ENCODE assay signal across 27 mouse cellular contexts in genomic region chr15:24682167-24682566, GRCm38 (mm10).
A peak's percentile ranks its signal among the peaks of the same experiment; 100 is the strongest.
DNase-seq lines count a peak whose midpoint lies in the region; ATAC-seq and TF ChIP-seq lines count a peak whose summit lies in the region.
"Had no signal": no experiment of that assay in that cellular context is flagged by ENCODE, and none has a peak within 500 bp of the region (broad histone marks: within the 10 kb centered on the region; RNA-seq: fewer than 3 reads in every experiment).

No protein-coding gene starts in this region.

- no peaks in the 10 kb centered on the region for H3K9me3 ChIP-seq in embryonic facial prominence, embryonic 14.5 days (ENCODE audit: control insufficient read depth, low read length)
- H3K9me3 ChIP-seq in embryonic facial prominence, embryonic 10.5 days, result no peaks in the 10 kb centered on the region
- H3K9me3 ChIP-seq in limb, embryonic 14.5 days (ENCODE audit: control insufficient read depth, low read length), result no peaks in the 10 kb centered on the region
- H3K9me3 ChIP-seq in limb, embryonic 10.5 days (replicated peaks), result no peaks in the 10 kb centered on the region
- H3K9me3 ChIP-seq in stomach, embryonic 15.5 days, result no peaks in the 10 kb centered on the region
- no peaks in the 10 kb centered on the region for H3K9me3 ChIP-seq in stomach, postnatal 0 days (ENCODE audit: control insufficient read depth, low read length)
- H3K9me3 ChIP-seq: embryonic facial prominence, embryonic 13.5 days; forebrain, embryonic 10.5 days; forebrain, embryonic 12.5 days; G1E had no signal

- TF ChIP-seq POLR2A in limb, embryonic 14.5 days (IDR thresholded peaks at IDR 0.05; ENCODE audit: borderline replicate concordance, extremely low read depth, insufficient read depth, insufficient read length), result no peak

- WGBS in embryonic facial prominence, embryonic 14.5 days, result 60% methylated on average over 4 of the region's 4 CpGs
- 82% methylated on average over 4 of the region's 4 CpGs for WGBS in embryonic facial prominence, embryonic 10.5 days
- 65% methylated on average over 4 of the region's 4 CpGs for WGBS in limb, embryonic 14.5 days
- WGBS in limb, embryonic 10.5 days, result 82% methylated on average over 4 of the region's 4 CpGs
- 67% methylated on average over 4 of the region's 4 CpGs for WGBS in stomach, embryonic 15.5 days
- 59% methylated on average over 4 of the region's 4 CpGs for WGBS in stomach, postnatal 0 days

- H3K4me1 ChIP-seq in embryonic facial prominence, embryonic 14.5 days (ENCODE audit: control insufficient read depth, insufficient read depth, low read length), result no peaks in the 10 kb centered on the region
- no peaks in the 10 kb centered on the region for H3K4me1 ChIP-seq in embryonic facial prominence, embryonic 10.5 days
- no peaks in the 10 kb centered on the region for H3K4me1 ChIP-seq in limb, embryonic 14.5 days (ENCODE audit: control insufficient read depth, insufficient read depth, low read length)
- no peaks in the 10 kb centered on the region for H3K4me1 ChIP-seq in limb, embryonic 10.5 days
- H3K4me1 ChIP-seq in stomach, embryonic 15.5 days, result no peaks in the 10 kb centered on the region
- no peaks in the 10 kb centered on the region for H3K4me1 ChIP-seq in stomach, postnatal 0 days (replicated peaks; ENCODE audit: control insufficient read depth, insufficient read depth)
- H3K4me1 ChIP-seq: embryonic facial prominence, embryonic 13.5 days; forebrain, embryonic 10.5 days; forebrain, embryonic 12.5 days had no signal

- TF ChIP-seq EP300 in stomach, postnatal 0 days (optimal IDR thresholded peaks at IDR 0.05), result no peak

- no peaks in the 10 kb centered on the region for H3K27me3 ChIP-seq in embryonic facial prominence, embryonic 14.5 days (replicated peaks; ENCODE audit: control insufficient read depth, insufficient read depth, low read length)
- H3K27me3 ChIP-seq in embryonic facial prominence, embryonic 10.5 days (replicated peaks; ENCODE audit: low read depth, poor library complexity, severe bottlenecking), result no peaks in the 10 kb centered on the region
- H3K27me3 ChIP-seq in limb, embryonic 14.5 days (ENCODE audit: control insufficient read depth, insufficient read depth, low read length), result no peaks in the 10 kb centered on the region
- H3K27me3 ChIP-seq in limb, embryonic 10.5 days (ENCODE audit: low read depth, poor library complexity, severe bottlenecking), result no peaks in the 10 kb centered on the region
- H3K27me3 ChIP-seq in stomach, embryonic 15.5 days (replicated peaks), result no peaks in the 10 kb centered on the region
- H3K27me3 ChIP-seq in stomach, postnatal 0 days (ENCODE audit: control insufficient read depth, insufficient read depth, low read length), result no peaks in the 10 kb centered on the region
- H3K27me3 ChIP-seq: CH12.LX; embryonic facial prominence, embryonic 13.5 days; forebrain, embryonic 12.5 days had no signal

- DNase-seq in embryonic facial prominence, embryonic 14.5 days (ENCODE audit: low spot score), result peak; percentile 76
- no peak for DNase-seq in embryonic facial prominence, embryonic 10.5 days (ENCODE audit: low spot score)
- DNase-seq in limb, embryonic 14.5 days (ENCODE audit: low spot score), result peak; percentile 58
- no peak for DNase-seq in limb, embryonic 10.5 days (ENCODE audit: low spot score)
- DNase-seq in stomach, postnatal 0 days (ENCODE audit: low spot score), result no peak
- no peak for DNase-seq in urinary bladder, adult 18-20 months (ENCODE audit: low spot score in 2 of 2)
- DNase-seq: adrenal gland, adult 8-10 months; adrenal gland, postnatal 14 days; adrenal gland, postnatal 36 days; B cell, adult 2 months; cerebellum, adult 11-12 months; cerebellum, adult 2 months; cerebellum, adult 9-10 months; cerebellum, postnatal 10 days; cerebellum, postnatal 25 days had no signal

- H3K4me2 ChIP-seq in embryonic facial prominence, embryonic 14.5 days (ENCODE audit: low read depth, low read length), result no peak overlapping the region
- H3K4me2 ChIP-seq in limb, embryonic 14.5 days (replicated peaks; ENCODE audit: low read depth, low read length, severe bottlenecking), result no peak overlapping the region
- no peak overlapping the region for H3K4me2 ChIP-seq in stomach, embryonic 15.5 days
- no peak overlapping the region for H3K4me2 ChIP-seq in stomach, postnatal 0 days (replicated peaks; ENCODE audit: low read depth)
- H3K4me2 ChIP-seq: embryonic facial prominence, embryonic 13.5 days; forebrain, embryonic 12.5 days had no signal

- no peak overlapping the region for H3K27ac ChIP-seq in embryonic facial prominence, embryonic 14.5 days (replicated peaks; ENCODE audit: low read depth, low read length)
- H3K27ac ChIP-seq in embryonic facial prominence, embryonic 10.5 days (replicated peaks), result no peak overlapping the region
- H3K27ac ChIP-seq in limb, embryonic 14.5 days (replicated peaks; ENCODE audit: low read depth, low read length), result no peak overlapping the region
- H3K27ac ChIP-seq in limb, embryonic 10.5 days, result no peak overlapping the region
- no peak overlapping the region for H3K27ac ChIP-seq in stomach, embryonic 15.5 days
- H3K27ac ChIP-seq in stomach, postnatal 0 days (replicated peaks), result no peak overlapping the region
- H3K27ac ChIP-seq: embryonic facial prominence, embryonic 13.5 days; forebrain, embryonic 10.5 days; forebrain, embryonic 12.5 days had no signal

- no peaks in the 10 kb centered on the region for H3K36me3 ChIP-seq in embryonic facial prominence, embryonic 14.5 days (ENCODE audit: control insufficient read depth, insufficient read depth, low read length)
- H3K36me3 ChIP-seq in embryonic facial prominence, embryonic 10.5 days (replicated peaks), result no peaks in the 10 kb centered on the region
- H3K36me3 ChIP-seq in limb, embryonic 14.5 days (ENCODE audit: control insufficient read depth, insufficient read depth, low read length), result no peaks in the 10 kb centered on the region
- no peaks in the 10 kb centered on the region for H3K36me3 ChIP-seq in limb, embryonic 10.5 days
- H3K36me3 ChIP-seq in stomach, embryonic 15.5 days, result no peaks in the 10 kb centered on the region
- no peaks in the 10 kb centered on the region for H3K36me3 ChIP-seq in stomach, postnatal 0 days (ENCODE audit: control insufficient read depth, insufficient read depth, low read length)
- H3K36me3 ChIP-seq: embryonic facial prominence, embryonic 13.5 days; forebrain, embryonic 10.5 days; forebrain, embryonic 12.5 days; G1E had no signal

- ATAC-seq in embryonic facial prominence, embryonic 14.5 days (ENCODE audit: low read depth), result no peak; the same call in 1 of the 2 replicates
- no peak for ATAC-seq in limb, embryonic 14.5 days (ENCODE audit: low FRiP score, low read depth)
- peak; percentile 39; the same call in 1 of the 2 replicates for ATAC-seq in stomach, embryonic 15.5 days (ENCODE audit: insufficient read depth, low FRiP score, low read depth)
- ATAC-seq in stomach, postnatal 0 days (ENCODE audit: low FRiP score, low TSS enrichment), result no peak
- ATAC-seq: activated CD4-positive, CD25-positive, alpha-beta regulatory T cell, adult 4 months; CD4-positive, CD25-positive, alpha-beta regulatory T cell, adult 4 months; forebrain, embryonic 14.5 days; forebrain, embryonic 16.5 days; Patski had no signal

- no peak for TF ChIP-seq CTCF in stomach, postnatal 0 days (IDR thresholded peaks at IDR 0.05; ENCODE audit: low read depth)

- no peak overlapping the region for H3K4me3 ChIP-seq in embryonic facial prominence, embryonic 14.5 days (ENCODE audit: low read depth, low read length)
- H3K4me3 ChIP-seq in embryonic facial prominence, embryonic 10.5 days, result no peak overlapping the region
- no peak overlapping the region for H3K4me3 ChIP-seq in limb, embryonic 14.5 days (replicated peaks; ENCODE audit: low read length)
- H3K4me3 ChIP-seq in limb, embryonic 10.5 days, result no peak overlapping the region
- H3K4me3 ChIP-seq in stomach, embryonic 15.5 days (replicated peaks), result no peak overlapping the region
- no peak overlapping the region for H3K4me3 ChIP-seq in stomach, postnatal 0 days (ENCODE audit: low read depth, low read length)
- H3K4me3 ChIP-seq: embryonic facial prominence, embryonic 13.5 days; erythroblast, embryonic 14.5 days; forebrain, embryonic 10.5 days; forebrain, embryonic 12.5 days had no signal

- no peak overlapping the region for H3K9ac ChIP-seq in embryonic facial prominence, embryonic 14.5 days (ENCODE audit: low read depth, low read length)
- H3K9ac ChIP-seq in limb, embryonic 14.5 days (ENCODE audit: low read depth, low read length, severe bottlenecking), result no peak overlapping the region
- no peak overlapping the region for H3K9ac ChIP-seq in stomach, embryonic 15.5 days
- no peak overlapping the region for H3K9ac ChIP-seq in stomach, postnatal 0 days (ENCODE audit: low read length)
- H3K9ac ChIP-seq: embryonic facial prominence, embryonic 13.5 days; forebrain, embryonic 12.5 days had no signal

Comparison
In these comparisons a context has a peak if more than half of its experiments do, and no peak if none do; other contexts are left out.
1. DNase-seq: peak in embryonic facial prominence, embryonic 14.5 days (single experiment) and limb, embryonic 14.5 days (single experiment); none in embryonic facial prominence, embryonic 10.5 days (single experiment), limb, embryonic 10.5 days (single experiment), stomach, postnatal 0 days (single experiment) and urinary bladder, adult 18-20 months (0 of 2).